15 mouse cellular contexts compared by ENCODE assay signal in the genomic region with DNA sequence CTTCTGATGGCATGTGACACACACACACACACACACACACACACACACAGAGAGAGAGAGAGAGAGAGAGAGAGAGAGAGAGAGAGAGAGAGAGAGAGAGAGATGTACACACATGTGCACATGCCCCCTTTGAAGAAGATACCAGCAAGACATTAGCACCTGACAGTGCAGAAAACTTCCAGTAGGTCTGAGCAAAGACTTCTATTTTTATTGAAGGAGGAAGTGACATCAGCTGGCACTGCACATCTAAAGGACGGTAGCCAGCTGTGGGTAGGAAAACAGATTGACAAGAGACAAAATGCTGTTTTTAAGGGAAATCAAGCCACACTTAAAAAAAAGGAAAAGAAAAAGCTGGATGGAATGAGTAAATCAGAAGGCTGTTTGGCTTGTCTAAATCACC. TPM values are rescaled to one million over a fixed set of nuclear protein-coding genes. Genes with fewer than 3 reads are reported as not detected.
"Had no signal": no experiment of that assay in that cellular context is flagged by ENCODE, and none has a peak within 500 bp of the region (broad histone marks: within the 10 kb centered on the region; RNA-seq: fewer than 3 reads in every experiment).

No protein-coding gene starts in this region.

RNA-seq across cellular contexts. Expression of gene Gm1604a, which starts 11.2 kb away (rescaled TPM):
- total RNA-seq: midbrain, postnatal 0 days; monocyte, adult 5-6 weeks had no signal
- polyA plus RNA-seq: lung, adult 2 months; lung, embryonic 15.5 days; lung, postnatal 0 days; macrophage; midbrain, embryonic 11.5 days; midbrain, embryonic 13.5 days; neural tube, embryonic 12.5 days; neural tube, embryonic 14.5 days; small intestine, adult 2 months; stomach, embryonic 14.5 days; stomach, embryonic 16.5 days; urinary bladder, adult 2 months had no signal

RNA-seq across cellular contexts. Expression of gene Gm49721, which starts 35.5 kb away (rescaled TPM):
- total RNA-seq: monocyte, adult 5-6 weeks had no signal
- polyA plus RNA-seq: liver, embryonic 15.5 days; macrophage; neural tube, embryonic 14.5 days; small intestine, adult 2 months had no signal
